Comparison of ENCODE assay signal across 8 mouse cellular contexts in the genomic region with DNA sequence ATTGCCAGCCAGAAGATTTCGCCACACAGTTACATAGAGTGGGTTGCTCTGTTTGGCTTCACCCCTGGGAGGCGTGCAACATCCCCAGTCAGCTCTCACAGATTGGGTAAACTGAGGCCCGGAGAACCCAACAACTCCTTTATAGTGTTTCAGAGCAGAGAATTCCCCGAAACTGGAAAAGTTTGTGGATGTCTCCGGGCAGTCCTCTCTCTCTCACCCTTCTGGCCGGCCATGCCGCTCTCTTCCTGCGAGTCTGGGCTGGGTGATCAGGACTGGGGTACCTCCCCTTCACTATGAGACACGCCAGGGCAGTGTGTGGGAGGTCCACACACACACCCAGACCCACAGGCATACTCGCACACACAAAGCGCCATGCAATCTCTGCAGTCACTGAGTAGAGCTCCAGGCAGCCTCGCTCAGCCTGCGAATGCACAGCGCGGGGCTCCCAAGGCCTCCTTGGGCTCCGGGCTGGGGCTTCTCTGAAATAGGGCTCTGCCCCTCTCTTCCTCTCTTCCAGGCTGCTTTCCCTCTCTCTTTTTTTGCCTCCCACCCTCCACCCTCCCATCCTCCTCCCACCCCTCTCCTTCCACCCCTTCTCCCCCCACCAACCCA. TPM values are rescaled to one million over a fixed set of nuclear protein-coding genes. Genes with fewer than 3 reads are reported as not detected.
A peak's percentile ranks its signal among the peaks of the same experiment; 100 is the strongest.
DNase-seq lines count a peak whose midpoint lies in the region; ATAC-seq and TF ChIP-seq lines count a peak whose summit lies in the region.

No protein-coding gene starts in this region.

- TF ChIP-seq CTCF in forebrain, postnatal 0 days (IDR thresholded peaks at IDR 0.05; ENCODE audit: low read depth) = no peak

- peak; percentile 44 for ATAC-seq in forebrain, postnatal 0 days
- peak; percentile 63 for ATAC-seq in lung, embryonic 16.5 days (ENCODE audit: low read depth)

- WGBS in forebrain, postnatal 0 days = 2% methylated on average over 16 of the region's 16 CpGs
- WGBS in hindbrain, embryonic 10.5 days = 5% methylated on average over 16 of the region's 16 CpGs
- under 1% methylated on average over 16 of the region's 16 CpGs for WGBS in lung, embryonic 16.5 days

- H3K4me2 ChIP-seq in forebrain, postnatal 0 days (ENCODE audit: low read depth) = peak overlapping the region; percentile 71
- H3K4me2 ChIP-seq in lung, embryonic 16.5 days (ENCODE audit: low read depth, low read length) = peak overlapping the region; percentile 83

- H3K4me3 ChIP-seq in forebrain, postnatal 0 days (ENCODE audit: low read depth, low read length) = peak overlapping the region; percentile 73
- peak overlapping the region; percentile 80 for H3K4me3 ChIP-seq in hindbrain, embryonic 10.5 days
- peak overlapping the region; percentile 61 for H3K4me3 ChIP-seq in lung, embryonic 16.5 days (ENCODE audit: low read length)

- peak; percentile 46 for DNase-seq in MN1 (ENCODE audit: low spot score)
- peak; percentile 57 for DNase-seq in cerebellum, adult 11-12 months
- peak; percentile 71 for DNase-seq in forebrain, postnatal 0 days
- peak; percentile 70 for DNase-seq in hindbrain, embryonic 10.5 days (ENCODE audit: low spot score)
- peak; percentile 56 for DNase-seq in layer of hippocampus, adult 9-11 months
- DNase-seq in ovary, adult 18-20 months (ENCODE audit: low spot score) = peak; percentile 45
- DNase-seq in thymus, postnatal 25 days = peak; percentile 49

- no peaks in the 10 kb centered on the region for H3K9me3 ChIP-seq in forebrain, postnatal 0 days (ENCODE audit: low read length)
- H3K9me3 ChIP-seq in hindbrain, embryonic 10.5 days = peaks cover 3% of the 10 kb centered on the region; the same call in 1 of the 2 replicates
- H3K9me3 ChIP-seq in lung, embryonic 16.5 days (ENCODE audit: control insufficient read depth, low read length) = no peaks in the 10 kb centered on the region

- H3K27ac ChIP-seq in forebrain, postnatal 0 days (ENCODE audit: low read depth, low read length) = peak overlapping the region; percentile 97
- peak overlapping the region; percentile 98 for H3K27ac ChIP-seq in hindbrain, embryonic 10.5 days
- H3K27ac ChIP-seq in lung, embryonic 16.5 days (ENCODE audit: low read length) = peak overlapping the region; percentile 95

- no peaks in the 10 kb centered on the region for H3K36me3 ChIP-seq in forebrain, postnatal 0 days (ENCODE audit: insufficient read depth)
- H3K36me3 ChIP-seq in hindbrain, embryonic 10.5 days = no peaks in the 10 kb centered on the region
- H3K36me3 ChIP-seq in lung, embryonic 16.5 days (ENCODE audit: control insufficient read depth, insufficient read depth, low read length) = no peaks in the 10 kb centered on the region

- peaks cover 36% of the 10 kb centered on the region for H3K4me1 ChIP-seq in forebrain, postnatal 0 days (ENCODE audit: insufficient read depth)
- peaks cover 57% of the 10 kb centered on the region for H3K4me1 ChIP-seq in hindbrain, embryonic 10.5 days (replicated peaks)
- H3K4me1 ChIP-seq in lung, embryonic 16.5 days (replicated peaks; ENCODE audit: control insufficient read depth, insufficient read depth, low read length) = peaks cover 15% of the 10 kb centered on the region

- no peaks in the 10 kb centered on the region for H3K27me3 ChIP-seq in forebrain, postnatal 0 days (ENCODE audit: insufficient read depth, low read length)
- no peaks in the 10 kb centered on the region for H3K27me3 ChIP-seq in hindbrain, embryonic 10.5 days (ENCODE audit: insufficient read depth, poor library complexity, severe bottlenecking)
- no peaks in the 10 kb centered on the region for H3K27me3 ChIP-seq in lung, embryonic 16.5 days (ENCODE audit: control insufficient read depth, insufficient read depth, low read depth, low read length)

- H3K9ac ChIP-seq in forebrain, postnatal 0 days = peak overlapping the region; percentile 87
- peak overlapping the region; percentile 84 for H3K9ac ChIP-seq in lung, embryonic 16.5 days (ENCODE audit: low read length)

RNA-seq across cellular contexts. Expression of gene Bcl9, which starts 0.7 kb away (rescaled TPM):
- 32.5 and 46.4 TPM in 2 replicates for total RNA-seq in forebrain, postnatal 0 days (2014; rRNA removed)
- polyA plus RNA-seq in forebrain, postnatal 0 days (2015; fragmentation: Nextera tagmentation; extraction: Ambion mirVana) = 48.3 and 62.8 TPM in 2 replicates
- 52.3 and 71.6 TPM in 2 replicates for polyA plus RNA-seq in hindbrain, embryonic 10.5 days (2016; fragmentation: Nextera tagmentation; extraction: Ambion mirVana)
- polyA plus RNA-seq in lung, embryonic 16.5 days (2015; fragmentation: Nextera tagmentation; extraction: Ambion mirVana) = 42.2 and 45.4 TPM in 2 replicates

Comparison
In these comparisons a context has a peak if more than half of its experiments do, and no peak if none do; other contexts are left out.
1. Peak in every context shown above with its lines: DNase-seq, ATAC-seq, H3K4me3 ChIP-seq and H3K27ac ChIP-seq.